Mouse (Mus musculus) bone marrow, adult 2 months (tissue): ENCODE data around the gene Jarid2.

Source experiments
- CTCF ChIP-seq: fragments of 200-500 bp; IDR thresholded peaks from 2 replicates; pipeline ENCODE4 v1.5.1; 2011; ENCODE audit warnings: low read length, control low read depth; ENCODE audit not compliant: control insufficient read depth, insufficient read depth
- POLR2A ChIP-seq: fragments of 200-500 bp; IDR thresholded peaks from 2 replicates; pipeline ENCODE4 v1.6.1; 2011; ENCODE audit warnings: low read depth, mild to moderate bottlenecking, control low read depth, low read length, borderline replicate concordance; ENCODE audit not compliant: control insufficient read depth

DNA sequence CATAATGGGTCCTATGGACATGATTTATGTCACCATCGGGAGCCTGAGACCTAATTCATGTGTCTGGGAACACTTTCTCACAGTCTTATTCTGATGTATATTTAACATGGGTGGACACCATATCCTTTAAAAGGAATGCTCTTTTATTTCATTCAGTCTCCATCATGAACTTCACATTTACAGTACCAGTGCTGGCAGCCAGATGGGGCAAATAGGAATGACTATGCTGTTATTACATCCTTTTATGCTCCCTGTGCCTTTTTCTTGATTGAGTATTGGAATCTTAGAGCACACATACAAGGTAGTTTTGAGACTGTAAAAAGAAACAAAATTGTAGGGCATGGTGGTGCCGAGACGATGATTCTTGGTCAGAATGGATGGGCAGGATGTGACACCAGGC lies 69.0 kb downstream of the Jarid2 start:
- no peak for TF ChIP-seq POLR2A
- no peak for TF ChIP-seq CTCF
